Mouse (Mus musculus) kidney, adult 9 months (tissue): ENCODE measurements at regions not wholly inside any gene's neighbourhood (a gene's known extent, or its start where the extent isn't known, plus 50 kb on each side); places are given as distances from the start of the nearest gene placed in this dataset.

Experiments used
- DNase-seq: peaks from one replicate; pipeline ENCODE4 v3.0.0; 2022

GRCm38 (mm10) chr15:59785981-59786380, 230.4 kb downstream of the 4933412E24Rik start:
- no peak for DNase-seq

GRCm38 (mm10) chr15:59784556-59784929, 231.9 kb downstream of the 4933412E24Rik start:
- DNase-seq: no peak

DNA sequence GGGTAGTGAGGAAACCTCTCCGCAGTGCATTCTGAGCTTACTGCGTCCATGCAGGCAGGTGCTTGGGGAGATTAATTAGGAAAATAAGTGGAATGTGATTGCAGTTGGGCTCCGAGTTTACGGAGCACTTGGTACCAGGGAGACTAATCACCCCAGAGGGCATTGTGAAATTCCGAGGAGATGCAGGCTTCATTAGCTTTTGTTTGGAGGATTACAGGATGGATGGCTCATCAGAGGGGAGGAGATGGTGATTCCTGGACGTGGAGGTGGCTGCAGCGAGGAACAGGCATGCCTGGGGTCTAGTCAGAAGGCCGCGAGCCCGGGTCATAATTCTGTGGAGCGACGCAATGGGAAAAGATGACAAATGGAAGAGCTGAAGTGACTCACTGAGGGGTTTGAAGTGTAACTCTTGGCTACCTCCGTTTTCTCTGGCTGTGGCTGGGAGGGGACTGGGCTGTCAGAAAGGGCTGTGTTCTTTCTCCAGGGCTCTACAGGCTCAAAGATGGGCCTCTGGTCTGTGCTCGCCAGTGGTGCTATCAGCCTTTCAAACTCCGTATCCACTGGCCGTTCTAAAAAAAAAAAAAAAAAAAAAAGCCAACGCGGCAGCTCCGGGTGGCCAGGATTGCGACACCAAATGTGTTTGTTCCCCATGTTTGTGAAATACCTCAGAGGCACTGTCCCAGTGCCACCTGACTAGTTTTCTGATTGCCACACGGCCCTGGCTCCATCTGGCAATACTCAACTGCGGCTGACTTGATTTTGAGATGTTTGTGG, 232.4 kb downstream of the 4933412E24Rik start:
- peak; percentile 48 for DNase-seq

DNA sequence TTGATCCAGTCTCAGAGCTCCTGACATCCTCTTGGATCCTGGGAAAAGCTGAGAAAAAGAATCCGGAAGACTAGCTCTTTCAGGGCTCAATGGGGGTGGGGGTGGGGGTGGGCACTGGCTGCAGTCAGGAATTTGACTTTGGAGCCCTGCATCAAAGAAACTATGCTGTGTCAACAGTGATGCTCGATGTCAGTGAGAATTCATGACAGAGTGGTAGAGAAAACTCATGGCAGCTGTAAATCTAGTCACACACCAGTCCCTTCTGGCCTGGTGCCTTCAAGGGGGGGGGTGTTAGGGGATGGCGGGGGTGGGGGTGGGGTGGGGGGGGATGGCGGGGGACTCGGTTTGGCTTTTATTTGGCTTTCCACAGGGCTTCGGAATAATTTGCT, 233.0 kb downstream of the 4933412E24Rik start:
- DNase-seq: no peak

DNA sequence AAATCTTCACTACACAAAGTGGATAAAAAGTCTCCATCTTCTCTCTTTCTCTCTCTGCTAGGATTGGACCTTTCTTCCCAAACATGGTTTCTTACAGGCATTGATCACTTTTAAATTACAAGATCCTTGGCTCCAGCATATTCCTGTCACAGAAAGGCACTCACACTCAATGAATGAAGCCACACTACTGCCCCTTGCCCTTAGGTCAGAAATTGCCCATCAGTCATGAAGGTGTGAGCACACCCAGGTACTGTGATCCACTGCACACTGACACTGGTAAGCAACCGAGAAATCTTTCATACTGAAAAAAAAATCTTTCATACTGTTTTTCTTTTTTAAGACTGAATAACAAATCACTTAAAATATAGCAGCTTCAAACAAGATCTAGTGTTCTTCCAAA, 235.9 kb downstream of the 4933412E24Rik start:
- no peak for DNase-seq

GRCm38 (mm10) chr15:59777307-59777871, 239.0 kb downstream of the 4933412E24Rik start:
- DNase-seq: peak; percentile 75

- no peak for DNase-seq
These were observed 240.6 kb downstream of the 4933412E24Rik start for GRCm38 (mm10) chr15:59775781-59776180.

DNA sequence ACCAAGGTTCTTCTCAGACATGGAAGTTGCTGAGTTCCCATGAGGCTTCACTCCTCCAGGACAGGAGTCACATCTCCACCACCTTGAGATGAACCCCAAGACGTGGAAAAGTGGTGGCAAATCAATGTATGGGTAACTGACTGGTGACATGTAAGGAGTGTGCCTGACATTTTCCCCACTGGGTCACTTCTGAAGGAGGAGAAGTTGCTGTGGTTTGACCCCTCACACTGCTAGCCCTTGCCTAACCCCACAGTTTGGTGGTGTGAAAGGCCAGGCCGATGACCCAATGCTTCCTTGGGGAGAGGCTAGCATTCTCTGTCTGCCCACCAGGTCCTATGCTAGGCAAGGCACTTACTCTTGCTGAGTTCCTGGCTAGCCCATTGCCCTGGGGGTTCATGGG, 242.4 kb downstream of the 4933412E24Rik start:
- no peak for DNase-seq

- no peak for DNase-seq
These were observed 243.8 kb downstream of the 4933412E24Rik start for GRCm38 (mm10) chr15:59772595-59772994.

GRCm38 (mm10) chr15:59762061-59762460, 254.4 kb downstream of the 4933412E24Rik start:
- DNase-seq: no peak

DNA sequence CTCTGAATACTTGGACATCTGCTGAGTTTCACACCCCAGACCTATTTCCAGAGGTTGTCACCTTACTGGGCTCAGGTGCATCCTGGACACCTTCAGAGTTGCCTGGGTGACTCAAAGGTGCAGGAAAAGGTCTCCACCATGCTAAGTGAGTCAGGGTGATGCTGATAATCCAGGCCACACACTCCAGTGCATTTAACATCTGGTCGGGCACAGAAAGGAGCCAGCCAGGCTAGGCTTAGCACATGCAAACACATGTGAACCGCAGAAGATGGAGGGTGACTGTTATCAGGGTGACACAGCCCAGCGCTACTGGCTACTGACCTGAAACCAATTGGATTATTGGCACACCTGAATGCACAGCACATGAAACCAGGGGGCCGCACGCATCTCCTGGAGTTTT, 255.9 kb downstream of the 4933412E24Rik start:
- no peak for DNase-seq

DNA sequence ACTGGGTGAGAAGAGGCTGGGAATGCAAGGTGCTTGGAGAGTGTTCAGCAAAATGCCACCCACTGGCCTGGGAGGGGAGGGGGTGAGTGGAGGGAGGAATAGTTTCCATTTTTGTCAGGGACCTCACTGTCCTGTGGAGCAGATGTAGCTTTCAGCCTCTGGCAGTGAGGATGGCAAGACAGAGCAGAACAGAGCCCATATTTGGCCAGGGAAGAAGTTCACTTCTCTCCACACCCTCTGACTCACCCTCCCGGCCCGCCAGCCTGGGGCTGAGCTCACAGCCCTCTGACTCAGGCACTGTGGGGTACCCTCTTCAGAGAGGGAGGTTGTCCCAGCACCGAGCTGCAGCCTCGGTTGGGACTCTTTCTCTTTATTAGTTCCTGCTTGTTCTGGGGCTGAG, 256.8 kb downstream of the 4933412E24Rik start:
- no peak for DNase-seq

DNA sequence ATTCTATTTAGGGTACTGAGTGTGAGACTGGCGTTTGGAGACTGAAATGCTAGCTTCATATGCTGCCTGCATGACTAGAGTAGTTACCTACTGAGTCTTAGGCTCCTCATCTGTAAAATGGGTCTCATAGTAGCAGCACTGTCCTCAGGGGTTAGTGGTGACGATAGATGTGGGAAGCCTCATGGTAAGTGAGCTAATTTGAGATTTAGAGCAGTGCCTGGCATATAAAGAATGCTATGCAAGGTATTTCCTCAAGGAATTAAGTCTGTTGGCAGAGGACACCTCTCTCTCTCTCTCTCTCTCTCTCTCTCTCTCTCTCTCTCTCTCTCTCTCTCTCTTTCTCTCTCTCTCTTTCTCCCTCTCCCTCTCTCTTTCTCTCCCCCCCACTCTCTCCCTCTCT, 257.4 kb downstream of the 4933412E24Rik start:
- no peak for DNase-seq

DNA sequence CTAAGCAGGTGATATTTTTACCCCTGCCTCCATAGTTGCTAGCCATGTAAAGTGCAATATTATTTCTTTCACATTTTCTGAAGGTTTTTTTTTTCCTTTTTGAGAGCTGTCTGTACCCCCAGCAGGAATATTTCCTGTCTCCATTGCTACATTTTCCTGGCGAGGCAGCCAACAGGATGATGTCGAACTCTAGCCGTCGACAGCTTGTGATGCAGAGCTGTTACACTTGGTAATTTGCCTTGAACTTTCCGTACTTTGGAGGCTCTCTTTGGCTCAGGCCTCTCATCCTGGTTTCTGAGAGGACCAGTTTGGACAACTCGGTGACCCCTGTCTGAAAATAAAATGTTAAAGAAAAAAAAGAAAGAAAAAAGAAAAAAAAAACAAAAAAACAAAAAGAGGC, 260.3 kb downstream of the 4933412E24Rik start:
- DNase-seq: peak; percentile 30

DNA sequence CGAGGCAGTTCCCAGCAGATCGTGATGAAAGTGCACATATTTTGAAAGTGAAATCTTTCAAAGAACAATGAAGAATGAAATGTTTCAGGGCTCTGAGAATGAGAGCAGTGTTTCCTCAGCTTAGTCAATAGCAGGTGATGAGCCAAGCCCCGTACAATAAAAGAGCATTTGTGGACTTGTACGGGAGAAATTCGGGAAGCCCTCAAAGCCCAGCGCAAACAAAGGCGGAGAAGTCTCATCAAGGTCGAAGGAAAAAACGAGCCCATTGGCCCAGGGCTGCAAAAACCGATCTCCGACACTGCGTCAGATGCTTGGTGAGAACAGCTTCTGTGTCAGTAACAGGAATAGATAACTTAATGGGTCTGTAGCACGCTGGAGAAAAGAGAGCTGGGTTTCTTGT, 261.5 kb downstream of the 4933412E24Rik start:
- DNase-seq: no peak

- no peak for DNase-seq
These were observed 264.1 kb downstream of the 4933412E24Rik start for GRCm38 (mm10) chr15:59752277-59752676.

- DNase-seq: peak; percentile 29
These were observed 270.1 kb downstream of the 4933412E24Rik start for GRCm38 (mm10) chr15:59746290-59746689.

GRCm38 (mm10) chr15:59744411-59744931, 271.9 kb downstream of the 4933412E24Rik start:
- peak; percentile 24 for DNase-seq

- DNase-seq: no peak
These were observed 277.2 kb downstream of the 4933412E24Rik start for GRCm38 (mm10) chr15:59739197-59739596.

DNA sequence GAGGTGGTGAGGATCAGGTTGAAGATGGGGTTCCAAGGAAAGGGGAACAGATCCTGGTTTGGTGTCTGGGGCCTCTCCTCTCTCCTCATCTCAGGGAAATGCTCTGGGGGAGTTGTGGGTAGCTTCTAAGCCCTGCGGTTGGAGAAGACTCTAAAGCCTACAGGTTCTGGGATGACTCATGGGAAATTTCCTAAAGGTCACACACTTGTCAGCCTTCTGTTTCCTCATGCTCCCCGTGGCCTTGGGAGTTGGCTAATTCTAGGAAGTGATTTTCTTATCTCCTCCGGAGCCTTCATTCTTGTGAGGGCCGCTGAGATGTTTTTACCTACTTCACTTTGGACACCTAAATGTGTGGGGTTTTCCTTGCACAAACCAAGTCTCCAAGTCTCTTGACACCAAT, 279.2 kb downstream of the 4933412E24Rik start:
- peak; percentile 18 for DNase-seq

DNA sequence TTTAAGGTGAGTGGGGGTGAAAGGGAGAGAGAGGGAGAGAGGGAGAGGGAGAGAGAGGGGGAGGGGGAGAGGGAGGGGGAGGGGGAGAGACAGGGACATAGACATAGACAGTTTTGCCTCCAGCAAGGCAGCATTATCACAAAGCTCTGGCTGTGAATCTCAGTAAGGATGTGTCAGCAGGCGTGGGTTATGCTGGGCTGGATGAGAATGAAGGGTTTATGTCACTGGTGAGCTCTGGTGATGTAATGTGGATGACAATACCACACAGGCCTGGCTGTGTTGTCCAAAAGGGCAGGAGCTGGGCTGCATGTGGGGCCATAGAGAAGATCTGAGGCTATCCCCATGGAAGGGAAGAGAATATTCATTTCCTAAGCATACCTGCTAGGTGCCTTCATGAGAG, 282.0 kb downstream of the 4933412E24Rik start:
- no peak for DNase-seq

GRCm38 (mm10) chr15:59733932-59734331, 282.5 kb downstream of the 4933412E24Rik start:
- DNase-seq: no peak

GRCm38 (mm10) chr15:59733031-59733810, 283.2 kb downstream of the 4933412E24Rik start:
- DNase-seq: peak; percentile 66

DNA sequence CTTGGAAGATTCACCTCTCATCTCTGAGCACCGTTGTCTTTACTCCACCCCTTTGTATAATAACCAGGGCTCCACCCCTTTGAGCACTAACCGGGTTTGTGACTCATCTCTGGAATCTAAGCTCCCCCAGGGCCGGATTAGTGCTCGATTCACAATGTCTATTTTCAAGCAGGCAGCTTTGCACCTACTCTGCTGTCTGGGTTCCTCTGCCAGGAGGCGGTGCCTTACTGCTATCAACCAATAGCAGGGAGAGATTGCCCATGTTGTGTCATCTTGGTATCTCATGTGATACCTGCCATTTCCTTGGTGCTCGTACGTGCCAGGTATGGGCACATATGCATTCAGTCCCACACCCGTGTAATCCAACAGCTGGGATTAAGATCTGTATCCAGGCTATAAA, 285.3 kb downstream of the 4933412E24Rik start:
- DNase-seq: no peak
